Mouse (Mus musculus): ENCODE measurements at regions not wholly inside any gene's neighbourhood (a gene's known extent, or its start where the extent isn't known, plus 50 kb on each side); places are given as distances from the start of the nearest gene placed in this dataset.

- DNase-seq = no peak
Measured at GRCm38 (mm10) chr1:144452141-144452540, 115.3 kb downstream of the Rgs21 start.

- DNase-seq = no peak
Measured at GRCm38 (mm10) chr1:144451731-144452130, 115.7 kb downstream of the Rgs21 start.

GRCm38 (mm10) chr1:144436617-144437016 is 130.8 kb downstream of the Rgs21 start:
- DNase-seq = no peak

GRCm38 (mm10) chr1:144432816-144433215 is 134.7 kb downstream of the Rgs21 start:
- no peak for DNase-seq

- DNase-seq = no peak
Measured at GRCm38 (mm10) chr1:144431535-144432276, 135.8 kb downstream of the Rgs21 start.

GRCm38 (mm10) chr1:144421374-144421773 is 146.1 kb downstream of the Rgs21 start:
- no peak for DNase-seq

GRCm38 (mm10) chr1:144406387-144407383 is 157.6 kb upstream of the Rgs1 start:
- DNase-seq = peak; percentile 28 to 68

GRCm38 (mm10) chr1:144405724-144406123 is 156.7 kb upstream of the Rgs1 start:
- no peak for DNase-seq

- DNase-seq = no peak
Measured at GRCm38 (mm10) chr1:144405031-144405430, 156.0 kb upstream of the Rgs1 start.

GRCm38 (mm10) chr1:144379991-144380594 is 131.1 kb upstream of the Rgs1 start:
- DNase-seq = no peak

- DNase-seq = no peak
Measured at GRCm38 (mm10) chr1:144374121-144374520, 125.1 kb upstream of the Rgs1 start.

GRCm38 (mm10) chr1:144367492-144367891 is 118.5 kb upstream of the Rgs1 start:
- DNase-seq = no peak

GRCm38 (mm10) chr1:144355560-144356310 is 106.7 kb upstream of the Rgs1 start:
- DNase-seq = no peak

- DNase-seq = no peak
Measured at GRCm38 (mm10) chr1:144355041-144355440, 106.0 kb upstream of the Rgs1 start.

- DNase-seq = no peak
Measured at GRCm38 (mm10) chr1:144353320-144353719, 104.3 kb upstream of the Rgs1 start.

GRCm38 (mm10) chr1:144343820-144344219 is 94.8 kb upstream of the Rgs1 start:
- no peak for DNase-seq

GRCm38 (mm10) chr1:144343299-144343698 is 94.3 kb upstream of the Rgs1 start:
- DNase-seq = no peak

- no peak for DNase-seq
Measured at GRCm38 (mm10) chr1:144337572-144337971, 88.5 kb upstream of the Rgs1 start.

GRCm38 (mm10) chr1:144330365-144331050 is 81.5 kb upstream of the Rgs1 start:
- DNase-seq = peak in 1 of 2 experiments; percentile 7

- DNase-seq = no peak
Measured at GRCm38 (mm10) chr1:144319406-144319805, 70.4 kb upstream of the Rgs1 start.

- DNase-seq = no peak
Measured at GRCm38 (mm10) chr1:144318289-144318688, 69.2 kb upstream of the Rgs1 start.

GRCm38 (mm10) chr1:144317560-144317959 is 68.5 kb upstream of the Rgs1 start:
- DNase-seq = no peak
